Mouse (Mus musculus): Measurements from ENCODE around the gene Cdc5l. TPM values are rescaled to one million over a fixed set of nuclear protein-coding genes. Genes with fewer than 3 reads are reported as not detected.

Gene Cdc5l
- total and polyA plus RNA-seq, 2 experiments from 2014 or later = 19.6 to 31.5 TPM

DNA sequence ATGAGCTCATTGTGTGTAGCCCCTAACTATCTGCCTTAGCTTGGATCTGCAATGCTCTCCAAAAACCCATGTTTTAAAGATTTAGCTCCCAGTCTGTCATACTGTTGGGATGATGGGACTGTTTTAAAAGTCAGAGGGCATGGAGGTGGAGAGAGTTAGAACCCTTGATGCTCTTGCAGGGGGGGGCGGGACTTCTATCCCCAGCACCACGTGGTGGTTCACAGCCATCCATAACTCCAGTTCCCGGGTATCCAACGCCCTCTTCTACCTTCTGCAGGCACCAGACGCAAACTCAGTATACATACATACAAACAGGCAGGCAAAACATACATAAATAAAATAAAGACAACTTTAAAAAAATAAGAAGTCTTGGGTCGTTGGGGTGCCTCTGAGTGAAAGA, 40.1 kb upstream of the Cdc5l start:
- no peak for TF ChIP-seq EP300 (IDR thresholded peaks at IDR 0.05; ENCODE audit: low read depth)
- no peak for TF ChIP-seq CTCF (IDR thresholded peaks at IDR 0.05; ENCODE audit: low read depth)
- Histone ChIP-seq H3K9me3 (replicated peaks; ENCODE audit: control insufficient read depth, low read length) (no peaks in the 10 kb centered on the region), H3K27ac (ENCODE audit: low read depth) (no peak overlapping the region), H3K4me2 (ENCODE audit: low read depth, low read length) (no peak overlapping the region), H3K9ac (replicated peaks; ENCODE audit: low read depth, low read length) (no peak overlapping the region), H3K36me3 (replicated peaks; ENCODE audit: control insufficient read depth, insufficient read depth, low read length) (no peaks in the 10 kb centered on the region), H3K4me3 (ENCODE audit: low read depth, low read length) (no peak overlapping the region), H3K27me3 (ENCODE audit: control insufficient read depth, insufficient read depth, low read length) (peaks cover 9% of the 10 kb centered on the region; the same call in 1 of the 2 replicates), H3K4me1 (ENCODE audit: control insufficient read depth, insufficient read depth) (peaks cover 10% of the 10 kb centered on the region)
- no peak for ATAC-seq (ENCODE audit: insufficient read depth, low read depth)
- no peak for DNase-seq (ENCODE audit: low spot score)
- WGBS = 74% methylated on average over 6 of the region's 6 CpGs

DNA sequence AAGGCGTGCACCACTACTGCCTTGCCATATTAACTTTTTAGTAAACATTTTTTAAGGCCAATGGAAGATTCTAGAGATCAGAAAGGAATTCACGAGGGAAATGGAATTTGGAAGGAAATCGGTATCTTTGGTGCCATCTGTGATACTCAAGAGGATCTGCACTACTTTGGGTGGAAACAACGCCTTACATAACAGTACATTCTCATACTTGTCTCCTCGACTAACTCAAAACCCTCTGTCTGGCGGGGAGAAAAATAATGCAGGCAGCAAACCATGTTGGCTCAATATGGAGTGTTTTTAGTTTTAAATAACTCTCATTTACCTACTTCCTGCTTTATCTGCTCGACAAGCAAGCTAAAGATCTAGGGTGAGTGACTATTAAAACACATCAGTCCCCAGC, 37.2 kb upstream of the Cdc5l start:
- Histone ChIP-seq H3K9ac (replicated peaks; ENCODE audit: low read depth, low read length) (no peak overlapping the region), H3K27me3 (ENCODE audit: control insufficient read depth, insufficient read depth, low read length) (peaks cover 9% of the 10 kb centered on the region; the same call in 1 of the 2 replicates), H3K36me3 (replicated peaks; ENCODE audit: control insufficient read depth, insufficient read depth, low read length) (no peaks in the 10 kb centered on the region), H3K4me3 (ENCODE audit: low read depth, low read length) (no peak overlapping the region), H3K4me2 (ENCODE audit: low read depth, low read length) (no peak overlapping the region), H3K9me3 (replicated peaks; ENCODE audit: control insufficient read depth, low read length) (0 out of 2 replicates have a peak, but pooled peaks cover 4% of the 10 kb centered on the region), H3K4me1 (ENCODE audit: control insufficient read depth, insufficient read depth) (peaks cover 10% of the 10 kb centered on the region), H3K27ac (ENCODE audit: low read depth) (no peak overlapping the region)
- WGBS = 64% methylated on average over 7 of the region's 7 CpGs
- no peak for TF ChIP-seq CTCF (IDR thresholded peaks at IDR 0.05; ENCODE audit: low read depth)
- no peak for TF ChIP-seq EP300 (IDR thresholded peaks at IDR 0.05; ENCODE audit: low read depth)
- DNase-seq (ENCODE audit: low spot score) (no peak), ATAC-seq (ENCODE audit: insufficient read depth, low read depth) (no peak)

DNA sequence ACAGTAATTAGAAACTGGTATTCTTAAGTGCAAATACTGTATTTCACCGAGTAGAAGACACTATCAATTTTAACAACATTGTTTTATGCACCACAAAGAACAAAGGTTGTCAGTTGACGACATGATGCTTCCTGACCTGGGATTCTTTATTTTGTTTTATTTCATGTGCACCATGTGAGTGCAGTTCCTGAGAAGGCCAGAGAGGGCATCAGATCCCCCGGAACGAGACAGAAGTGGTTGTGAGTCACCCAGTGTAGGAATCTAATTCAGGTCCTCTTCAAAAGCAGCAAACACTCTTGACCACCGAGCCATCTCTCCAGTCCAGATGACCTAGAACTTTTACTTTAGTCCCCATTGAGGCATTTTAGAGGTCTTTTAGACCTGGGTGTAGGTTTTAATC, 34.8 kb upstream of the Cdc5l start:
- Histone ChIP-seq H3K4me2 (ENCODE audit: low read depth, low read length) (no peak overlapping the region), H3K36me3 (replicated peaks; ENCODE audit: control insufficient read depth, insufficient read depth, low read length) (no peaks in the 10 kb centered on the region), H3K9ac (replicated peaks; ENCODE audit: low read depth, low read length) (no peak overlapping the region), H3K4me1 (ENCODE audit: control insufficient read depth, insufficient read depth) (no peaks in the 10 kb centered on the region), H3K4me3 (ENCODE audit: low read depth, low read length) (no peak overlapping the region), H3K9me3 (replicated peaks; ENCODE audit: control insufficient read depth, low read length) (0 out of 2 replicates have a peak, but pooled peaks cover 4% of the 10 kb centered on the region), H3K27me3 (ENCODE audit: control insufficient read depth, insufficient read depth, low read length) (no peaks in the 10 kb centered on the region), H3K27ac (ENCODE audit: low read depth) (no peak overlapping the region)
- DNase-seq (ENCODE audit: low spot score) (no peak), ATAC-seq (ENCODE audit: insufficient read depth, low read depth) (no peak)
- WGBS = 79% methylated on average over 5 of the region's 5 CpGs
- no peak for TF ChIP-seq CTCF (IDR thresholded peaks at IDR 0.05; ENCODE audit: low read depth)
- no peak for TF ChIP-seq EP300 (IDR thresholded peaks at IDR 0.05; ENCODE audit: low read depth)

GRCm38 (mm10) chr17:45466701-45467100, 33.2 kb upstream of the Cdc5l start:
- Histone ChIP-seq H3K9ac (replicated peaks; ENCODE audit: low read depth, low read length) (no peak overlapping the region), H3K4me3 (ENCODE audit: low read depth, low read length) (no peak overlapping the region), H3K4me1 (ENCODE audit: control insufficient read depth, insufficient read depth) (no peaks in the 10 kb centered on the region), H3K36me3 (replicated peaks; ENCODE audit: control insufficient read depth, insufficient read depth, low read length) (no peaks in the 10 kb centered on the region), H3K4me2 (ENCODE audit: low read depth, low read length) (no peak overlapping the region), H3K9me3 (replicated peaks; ENCODE audit: control insufficient read depth, low read length) (0 out of 2 replicates have a peak, but pooled peaks cover 4% of the 10 kb centered on the region), H3K27me3 (ENCODE audit: control insufficient read depth, insufficient read depth, low read length) (no peaks in the 10 kb centered on the region), H3K27ac (ENCODE audit: low read depth) (no peak overlapping the region)
- no peak for TF ChIP-seq EP300 (IDR thresholded peaks at IDR 0.05; ENCODE audit: low read depth)
- TF ChIP-seq CTCF (IDR thresholded peaks at IDR 0.05; ENCODE audit: low read depth) = no peak
- 56% methylated on average over 2 of the region's 2 CpGs for WGBS
- ATAC-seq (ENCODE audit: insufficient read depth, low read depth) (no peak), DNase-seq (ENCODE audit: low spot score) (no peak)

DNA sequence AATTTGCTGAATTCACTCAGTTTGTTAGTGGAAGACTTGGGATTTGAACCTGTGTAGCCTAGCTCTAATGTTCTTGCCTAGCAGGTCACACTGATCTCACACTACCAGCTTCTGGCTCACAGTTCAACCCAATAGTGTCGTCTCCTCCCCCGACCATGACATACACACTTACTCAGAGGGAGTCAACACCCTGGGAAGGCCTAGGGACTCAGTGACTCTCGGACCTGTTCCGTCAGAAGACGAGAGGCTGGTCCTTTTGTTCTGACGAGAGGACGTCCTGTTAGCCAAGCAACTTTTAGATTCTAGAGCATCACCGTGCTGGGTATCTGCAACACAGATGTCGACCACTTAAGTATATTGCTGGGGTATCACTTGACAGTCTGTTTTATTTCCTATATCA, 30.7 kb upstream of the Cdc5l start:
- Histone ChIP-seq H3K9me3 (replicated peaks; ENCODE audit: control insufficient read depth, low read length) (0 out of 2 replicates have a peak, but pooled peaks cover 4% of the 10 kb centered on the region), H3K4me3 (ENCODE audit: low read depth, low read length) (no peak overlapping the region), H3K36me3 (replicated peaks; ENCODE audit: control insufficient read depth, insufficient read depth, low read length) (no peaks in the 10 kb centered on the region), H3K4me2 (ENCODE audit: low read depth, low read length) (no peak overlapping the region), H3K27ac (ENCODE audit: low read depth) (no peak overlapping the region), H3K9ac (replicated peaks; ENCODE audit: low read depth, low read length) (no peak overlapping the region), H3K4me1 (ENCODE audit: control insufficient read depth, insufficient read depth) (no peaks in the 10 kb centered on the region), H3K27me3 (ENCODE audit: control insufficient read depth, insufficient read depth, low read length) (no peaks in the 10 kb centered on the region)
- ATAC-seq (ENCODE audit: insufficient read depth, low read depth) = no peak
- TF ChIP-seq CTCF (IDR thresholded peaks at IDR 0.05; ENCODE audit: low read depth) (no peak), EP300 (IDR thresholded peaks at IDR 0.05; ENCODE audit: low read depth) (no peak)
- WGBS = 73% methylated on average over 9 of the region's 9 CpGs
- no peak for DNase-seq (ENCODE audit: low spot score)

DNA sequence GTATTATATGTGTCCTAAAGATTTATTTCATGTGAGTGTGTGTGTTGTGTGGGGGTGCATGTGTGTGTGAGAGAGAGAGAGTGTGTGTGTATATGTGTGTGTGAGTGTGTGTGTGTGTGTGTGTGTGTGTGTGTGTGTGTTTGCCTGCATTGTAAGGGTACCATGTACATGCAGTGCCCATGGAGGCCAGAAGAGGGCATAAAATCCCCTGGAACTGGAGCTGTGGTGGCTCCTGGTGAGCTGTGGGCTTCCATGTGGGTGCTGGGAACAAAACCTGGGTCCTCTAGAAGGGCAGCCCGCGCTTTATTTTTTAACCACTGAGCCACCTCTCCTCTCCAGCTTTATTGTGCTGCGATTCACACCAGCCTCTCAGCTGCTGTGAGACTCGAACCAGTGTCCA, 29.0 kb upstream of the Cdc5l start:
- no peaks in the 10 kb centered on the region for H3K9me3 ChIP-seq (replicated peaks; ENCODE audit: control insufficient read depth, low read length)
- no peaks in the 10 kb centered on the region for H3K36me3 ChIP-seq (replicated peaks; ENCODE audit: control insufficient read depth, insufficient read depth, low read length)
- no peak overlapping the region for H3K9ac ChIP-seq (replicated peaks; ENCODE audit: low read depth, low read length)
- TF ChIP-seq CTCF (IDR thresholded peaks at IDR 0.05; ENCODE audit: low read depth) = no peak
- TF ChIP-seq EP300 (IDR thresholded peaks at IDR 0.05; ENCODE audit: low read depth) = no peak
- H3K4me2 ChIP-seq (ENCODE audit: low read depth, low read length) = no peak overlapping the region
- no peaks in the 10 kb centered on the region for H3K27me3 ChIP-seq (ENCODE audit: control insufficient read depth, insufficient read depth, low read length)
- no peak for DNase-seq (ENCODE audit: low spot score)
- no peaks in the 10 kb centered on the region for H3K4me1 ChIP-seq (ENCODE audit: control insufficient read depth, insufficient read depth)
- ATAC-seq (ENCODE audit: insufficient read depth, low read depth) = no peak
- no peak overlapping the region for H3K27ac ChIP-seq (ENCODE audit: low read depth)
- no peak overlapping the region for H3K4me3 ChIP-seq (ENCODE audit: low read depth, low read length)
- 87% methylated on average over 4 of the region's 4 CpGs for WGBS
